Mouse (Mus musculus) liver, adult (tissue): ENCODE measurements at regions not wholly inside any gene's neighbourhood (a gene's known extent, or its start where the extent isn't known, plus 50 kb on each side); places are given as distances from the start of the nearest gene placed in this dataset.

Experiments used
- GATA4 ChIP-seq: IDR thresholded peaks from 2 replicates; pipeline ENCODE4 v1.6.1; 2014; ENCODE audit warnings: mild to moderate bottlenecking, low read length; ENCODE audit not compliant: insufficient replicate concordance

DNA sequence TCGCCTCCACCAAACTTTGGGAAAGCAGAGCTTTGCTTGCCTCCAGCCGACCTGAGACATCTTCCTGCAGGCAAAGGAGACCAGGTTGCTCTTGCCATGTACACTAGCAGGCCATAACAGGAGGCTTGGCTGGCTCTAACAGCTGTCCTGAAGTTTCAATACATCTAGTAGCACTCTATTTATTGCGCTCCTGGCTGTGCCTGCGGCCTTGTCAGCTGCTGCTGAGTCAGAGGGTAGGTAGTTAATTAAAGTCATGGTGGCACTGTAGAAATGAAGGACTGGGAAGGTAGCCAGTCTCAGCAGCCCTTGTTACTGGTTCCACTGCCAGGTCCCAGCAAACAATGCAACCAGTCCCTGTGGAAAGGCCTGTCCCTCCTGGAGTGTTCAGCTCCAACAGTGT lies 212.0 kb upstream of the Slco3a1 start:
- TF ChIP-seq GATA4 = no peak

DNA sequence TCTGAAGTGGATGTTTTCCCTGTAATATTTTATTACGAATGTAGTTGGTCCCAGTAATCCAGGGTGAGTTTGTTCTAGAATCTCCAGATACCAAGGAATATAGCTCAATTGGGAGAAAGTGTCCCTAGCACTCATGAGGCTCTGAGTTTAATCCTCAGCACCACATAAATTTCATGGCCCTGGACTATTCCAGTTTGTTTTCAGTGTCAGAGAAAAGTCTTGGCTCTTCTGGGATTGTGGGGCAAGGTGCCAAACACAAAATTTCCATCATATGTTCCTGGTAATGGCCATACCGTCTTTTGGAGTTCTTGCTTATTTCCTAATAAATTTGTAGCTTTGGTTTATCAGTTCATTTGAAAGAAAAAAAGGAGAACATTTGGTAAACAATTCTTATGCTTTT lies 202.9 kb upstream of the Slco3a1 start:
- TF ChIP-seq GATA4 = no peak

DNA sequence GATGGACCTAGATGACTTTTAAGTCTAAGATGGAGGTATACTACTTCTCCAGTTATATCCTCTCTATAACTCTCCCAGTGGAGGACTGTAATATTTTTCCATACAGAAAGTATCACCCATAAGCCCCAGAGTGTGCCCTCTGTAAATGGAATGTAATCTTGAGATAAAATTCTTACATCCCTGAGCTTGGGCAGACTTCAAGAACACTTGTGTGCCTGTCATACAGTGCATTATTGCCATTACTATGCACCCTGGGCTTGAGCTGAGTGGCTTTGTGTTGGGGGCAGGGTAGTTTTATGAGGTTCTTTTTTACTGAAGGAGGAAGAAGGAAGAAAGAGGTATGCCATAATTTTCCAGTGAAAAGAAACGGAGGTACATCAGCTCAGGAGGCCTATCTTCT lies 193.1 kb upstream of the Slco3a1 start:
- TF ChIP-seq GATA4 = no peak

DNA sequence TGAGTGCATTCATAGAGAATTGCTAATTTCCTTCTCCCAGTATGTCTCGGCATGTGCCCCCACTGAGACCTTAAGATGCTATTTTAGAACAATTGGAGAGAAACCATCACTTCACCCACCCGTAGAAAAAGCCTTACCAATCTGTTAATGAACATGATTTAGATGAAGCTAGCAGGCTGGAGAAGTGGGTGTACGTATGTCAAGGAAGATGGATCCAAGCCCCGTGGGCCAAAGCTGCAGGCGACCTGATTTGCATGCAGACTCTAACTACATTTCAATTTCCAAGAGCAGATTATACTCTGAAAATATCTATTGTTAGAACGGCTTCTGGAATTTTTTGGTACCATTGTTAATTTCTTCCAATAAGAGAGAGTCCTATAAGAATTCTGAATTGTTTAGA lies 180.4 kb upstream of the Slco3a1 start:
- TF ChIP-seq GATA4 = no peak

DNA sequence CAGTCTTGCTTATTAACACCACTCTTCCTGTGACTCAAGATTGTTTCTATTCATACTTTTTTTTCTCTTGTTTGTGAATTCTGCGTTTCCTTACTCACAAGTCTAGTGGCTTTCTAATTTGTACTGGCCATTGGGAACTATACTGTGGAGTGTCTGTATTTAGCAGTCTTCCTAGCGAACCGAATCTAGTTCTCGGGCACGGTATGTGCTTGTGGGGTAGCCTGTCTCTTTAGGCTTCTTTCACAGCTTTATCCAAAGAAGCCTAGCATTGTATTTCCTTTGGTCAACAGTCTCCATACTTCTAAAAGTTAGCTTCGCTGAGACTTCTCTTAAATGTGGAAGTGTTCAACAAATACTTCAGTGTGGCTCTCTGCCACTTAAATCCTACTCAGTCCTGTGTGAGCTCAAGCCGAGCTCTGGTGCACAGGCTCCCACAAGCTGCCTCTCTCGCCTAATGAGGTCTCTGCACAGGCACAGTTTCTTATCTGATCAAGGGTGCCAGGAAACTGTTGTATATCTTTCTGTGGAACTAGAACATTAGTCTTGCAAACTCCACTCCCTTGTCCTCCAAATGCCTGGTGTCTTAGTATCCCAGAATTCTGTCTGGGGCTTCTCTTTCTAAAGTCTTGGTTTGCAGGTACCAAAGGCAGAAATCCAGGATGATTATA lies 171.9 kb upstream of the Slco3a1 start:
- no peak for TF ChIP-seq GATA4

DNA sequence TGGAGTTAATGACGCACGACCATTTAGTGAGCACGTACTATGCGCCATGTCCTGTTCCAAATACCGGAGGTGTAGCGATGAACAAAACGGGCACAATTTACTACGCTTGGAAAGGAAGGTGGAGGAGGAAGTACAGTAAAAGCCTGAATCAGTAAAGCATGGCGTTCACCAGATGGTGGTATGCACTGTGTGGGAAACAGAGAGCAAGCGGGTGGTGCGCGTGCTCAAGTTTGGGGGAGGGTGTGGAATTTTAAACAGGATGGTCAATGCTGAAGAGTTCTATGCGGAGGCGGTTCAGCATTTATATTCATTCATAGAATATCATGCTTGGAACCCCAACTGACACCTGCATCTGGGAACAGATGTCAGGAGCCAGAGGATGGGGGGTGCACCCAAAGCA lies 164.7 kb upstream of the Slco3a1 start:
- TF ChIP-seq GATA4 = no peak

DNA sequence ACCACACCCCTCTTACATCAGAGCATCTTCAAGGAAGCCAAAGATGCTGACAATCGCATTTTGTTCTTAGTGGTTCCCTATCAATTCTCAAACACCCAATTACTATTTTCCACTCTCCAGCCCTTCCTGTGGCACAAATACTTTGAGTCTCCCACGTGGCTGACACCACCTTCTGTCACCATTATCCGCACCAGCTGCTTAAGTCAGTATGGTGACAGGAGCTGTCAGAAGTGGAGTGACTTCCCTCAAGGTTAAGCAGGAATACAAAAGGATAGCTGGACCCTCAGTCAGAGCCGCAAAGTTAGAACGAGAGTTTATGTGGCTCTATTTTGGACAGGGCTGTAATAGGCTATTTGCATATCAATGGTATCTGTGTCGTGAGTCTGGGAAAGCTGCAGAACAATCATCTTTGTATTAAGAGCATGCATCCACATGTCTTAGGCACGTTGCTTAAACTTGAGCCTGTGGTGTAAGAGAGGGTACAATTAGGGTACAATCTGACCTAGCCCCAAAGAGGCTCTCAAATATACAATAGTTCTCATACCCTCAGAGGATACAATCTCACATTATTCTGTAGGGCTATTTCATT lies 155.5 kb upstream of the Slco3a1 start:
- no peak for TF ChIP-seq GATA4

DNA sequence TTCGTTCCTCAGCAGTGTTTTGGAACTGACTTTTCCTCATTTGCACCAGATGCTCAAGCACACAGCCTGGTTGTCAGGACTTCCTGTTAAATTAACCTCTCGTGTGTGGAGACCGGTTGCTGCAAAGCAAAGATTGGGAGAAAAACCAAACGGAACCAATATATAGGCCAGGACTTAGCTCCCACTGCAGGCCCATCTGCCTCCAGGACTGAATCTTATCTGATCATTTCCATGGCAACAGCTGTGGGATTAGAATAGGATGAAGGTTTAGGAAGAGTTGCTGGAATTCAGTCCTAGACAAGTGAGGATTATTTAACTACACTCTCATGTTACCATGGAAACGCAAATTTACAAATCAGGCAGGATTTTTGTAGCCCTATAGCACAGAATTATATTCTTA lies 154.4 kb upstream of the Slco3a1 start:
- no peak for TF ChIP-seq GATA4

DNA sequence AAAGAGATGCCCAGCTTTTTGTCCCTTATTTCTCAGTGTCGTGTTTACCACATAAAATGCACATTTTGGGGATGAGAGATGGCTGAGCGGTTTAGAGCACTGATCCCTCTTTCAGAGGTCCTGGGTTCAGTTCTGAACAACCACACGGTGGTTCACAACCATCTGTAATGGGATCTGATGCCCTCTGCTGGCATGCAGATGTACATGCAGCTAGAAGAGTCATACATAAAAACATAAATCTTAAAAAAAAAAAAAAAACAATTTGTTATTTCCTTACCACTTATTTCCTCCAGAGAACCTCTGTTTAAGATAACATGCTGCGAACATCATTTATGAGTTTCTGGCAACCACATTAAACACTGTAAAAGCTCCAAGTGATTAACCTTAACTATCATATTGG lies 149.0 kb upstream of the Slco3a1 start:
- TF ChIP-seq GATA4 = no peak

DNA sequence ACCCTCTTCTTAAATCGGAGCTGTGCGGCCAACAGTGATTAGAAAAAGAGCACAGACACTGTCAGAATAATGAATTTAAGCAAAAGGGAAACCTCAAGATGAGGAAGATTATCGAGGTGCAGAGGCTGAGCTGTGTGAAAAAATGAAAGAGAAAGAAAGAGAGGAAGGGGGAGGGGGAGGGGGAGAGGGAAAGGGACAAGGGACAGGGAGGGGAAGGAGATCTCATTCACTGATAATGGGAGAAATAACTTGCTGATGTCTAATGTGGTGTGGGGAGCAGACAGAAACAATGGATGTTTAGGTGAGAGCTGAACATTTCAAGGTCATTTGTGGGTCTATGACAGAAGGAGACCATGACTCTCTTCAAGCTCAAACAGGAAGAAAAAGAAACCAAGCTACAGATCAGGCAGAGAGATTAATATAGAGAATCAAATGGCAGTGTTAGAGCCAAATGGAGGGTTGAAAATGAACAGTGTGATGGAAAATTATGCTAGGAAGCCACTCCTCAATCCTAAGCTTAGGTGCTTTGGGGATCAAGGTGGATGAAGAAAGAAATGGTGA lies 143.3 kb upstream of the Slco3a1 start:
- TF ChIP-seq GATA4 = no peak

DNA sequence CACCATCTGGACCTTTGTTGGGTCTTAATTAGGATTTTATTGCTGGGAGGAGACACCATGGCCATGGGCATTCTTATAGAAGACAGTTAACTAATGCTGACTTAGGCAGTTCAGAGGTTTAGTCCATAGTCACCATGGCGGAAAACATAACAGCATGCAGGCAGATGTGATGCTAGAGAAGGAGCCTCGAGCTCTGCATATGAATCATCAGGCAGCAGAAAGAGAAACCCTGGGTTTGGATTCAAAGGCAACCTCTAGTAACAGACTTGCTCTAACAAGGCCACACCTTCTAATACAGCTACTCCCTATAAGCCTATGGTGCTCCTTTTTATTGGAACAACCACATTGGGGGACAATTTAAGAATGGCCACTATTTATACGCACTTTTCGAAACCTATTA lies 141.7 kb upstream of the Slco3a1 start:
- no peak for TF ChIP-seq GATA4

DNA sequence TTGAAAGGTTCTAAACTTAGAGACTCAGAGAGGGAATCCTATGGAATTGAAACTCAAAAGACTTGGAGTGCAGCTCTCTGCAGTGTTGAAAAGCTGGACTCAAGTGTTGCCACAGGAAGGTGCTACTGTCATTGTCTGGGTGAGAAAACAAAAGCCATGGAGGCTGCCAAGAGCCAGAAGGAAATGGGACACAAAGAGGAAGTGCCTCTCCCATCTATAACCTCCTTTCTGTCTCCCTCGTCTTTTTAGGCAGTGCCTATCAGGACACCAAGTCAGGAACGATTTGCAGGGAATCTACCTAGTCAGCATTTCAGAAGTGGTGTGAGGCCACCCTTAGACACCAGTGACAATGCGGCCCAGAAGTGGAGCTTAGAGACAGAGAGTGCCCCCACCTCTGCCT lies 138.5 kb upstream of the Slco3a1 start:
- TF ChIP-seq GATA4 = peak; percentile 91

DNA sequence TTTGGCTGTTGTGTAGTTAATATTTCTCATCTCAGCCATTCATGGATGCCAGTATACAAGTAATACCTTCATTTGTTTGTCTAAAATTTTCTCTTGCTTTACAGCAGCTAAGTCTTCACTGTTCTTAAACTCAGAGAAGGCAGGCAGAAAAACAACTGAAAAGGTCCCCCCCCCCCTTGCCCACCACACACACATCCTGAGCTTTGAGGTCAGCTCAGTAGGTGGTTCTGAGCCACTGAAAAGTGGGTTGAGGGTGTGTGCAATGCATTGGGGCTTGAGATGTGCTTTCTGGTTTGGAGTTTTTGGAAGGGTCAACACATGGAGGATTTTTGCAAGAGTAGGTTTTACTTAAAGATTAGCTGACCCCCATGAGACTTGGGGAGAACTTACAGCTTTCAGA lies 136.1 kb upstream of the Slco3a1 start:
- no peak for TF ChIP-seq GATA4

DNA sequence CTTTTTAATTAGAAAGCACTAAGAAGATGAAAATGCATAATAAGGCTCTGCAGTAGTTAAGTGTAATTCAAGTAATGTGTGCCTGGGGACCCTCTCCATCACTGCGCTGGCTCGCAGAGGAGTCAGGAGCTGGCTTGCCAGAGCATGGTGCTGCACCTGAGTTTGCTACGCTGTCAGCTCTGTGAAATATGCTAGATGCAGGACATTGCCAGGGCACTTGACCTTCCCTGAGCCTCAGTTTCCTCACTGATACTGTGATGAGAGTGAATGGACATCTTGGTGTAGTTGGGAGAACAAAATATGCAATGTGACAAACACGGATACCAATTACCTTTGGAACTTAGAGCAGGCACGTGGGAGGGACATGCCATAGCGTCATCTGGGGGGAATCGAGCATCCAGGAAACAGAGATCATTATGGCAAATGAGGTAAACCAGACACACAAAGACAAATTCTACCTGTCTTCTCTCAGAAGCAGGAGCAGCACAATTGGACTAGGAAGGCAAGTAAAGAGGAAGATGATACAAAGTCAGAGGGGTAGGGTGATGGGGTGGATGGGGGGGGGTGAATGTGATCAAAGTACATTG lies 133.6 kb upstream of the Slco3a1 start:
- no peak for TF ChIP-seq GATA4

DNA sequence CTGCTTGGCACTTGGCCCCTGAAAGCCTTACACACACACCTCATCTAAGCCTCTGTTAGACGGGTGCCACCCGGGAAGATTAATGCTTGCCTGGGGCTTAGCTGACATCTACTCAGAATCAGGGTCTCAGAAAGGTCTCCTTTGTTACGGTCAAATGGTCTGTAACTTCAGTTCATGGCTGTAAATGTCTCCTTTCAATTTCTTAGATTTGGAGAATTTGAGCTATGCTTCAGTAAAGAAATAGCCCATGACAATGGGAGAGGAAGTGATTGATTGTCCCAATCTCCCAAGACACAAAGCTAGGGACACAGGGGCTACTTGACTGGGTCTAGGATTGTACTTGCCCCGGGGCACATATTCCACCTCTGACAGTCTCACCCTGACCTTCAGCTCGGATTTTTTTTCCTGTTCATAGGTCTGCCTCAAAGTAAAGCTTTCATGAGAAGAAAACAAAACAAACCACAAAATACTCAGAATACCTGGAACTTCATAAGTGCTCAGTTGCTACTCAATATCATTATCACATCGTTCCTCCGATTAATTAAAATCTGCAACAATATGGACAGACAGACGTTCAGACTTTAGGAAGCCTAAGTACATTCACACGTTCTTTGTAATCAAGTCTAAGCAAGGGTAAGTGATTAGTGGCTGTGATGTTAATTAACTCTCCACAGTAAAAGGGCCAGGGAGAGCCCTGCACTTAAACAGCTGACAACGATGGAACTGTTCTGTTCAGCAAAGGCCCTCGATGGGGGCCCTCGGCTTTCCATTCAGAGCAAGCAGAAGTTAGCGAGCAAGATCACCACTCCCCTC lies 132.9 kb upstream of the Slco3a1 start:
- TF ChIP-seq GATA4 = no peak

DNA sequence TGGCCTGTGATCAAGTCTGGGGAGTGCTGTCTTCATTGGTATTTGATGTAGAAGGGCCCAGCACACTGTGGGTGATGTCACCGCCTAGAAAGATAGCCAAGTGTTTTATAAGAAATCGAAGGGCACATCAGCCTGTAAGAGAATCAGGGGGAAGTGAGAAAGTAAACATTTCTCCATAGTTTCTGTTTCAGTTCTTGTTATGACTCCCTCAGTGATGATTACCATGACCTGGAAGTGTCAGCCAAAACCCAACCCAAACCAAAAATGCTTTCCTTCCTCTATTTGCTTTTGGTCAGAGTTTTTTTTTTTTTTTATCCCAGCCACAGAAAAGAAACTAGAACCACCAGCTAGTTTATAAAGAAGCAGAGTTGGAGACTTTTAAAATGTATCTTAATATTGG lies 129.4 kb upstream of the Slco3a1 start:
- peak; percentile 89 for TF ChIP-seq GATA4
